Mouse (Mus musculus) lung, adult 2 months (tissue): ENCODE measurements around the gene Ap2m1.

ENCODE experiments used
- CTCF ChIP-seq: fragments of 200-500 bp; IDR thresholded peaks from 2 replicates; pipeline ENCODE4 v1.5.1; 2011; ENCODE audit warnings: mild to moderate bottlenecking, low read length, control low read depth; ENCODE audit not compliant: insufficient read depth
- POLR2A ChIP-seq: fragments of 200-500 bp; IDR thresholded peaks from 2 replicates; pipeline ENCODE4 v1.6.1; 2011; ENCODE audit warnings: low read depth, mild to moderate bottlenecking, control low read depth, low read length, borderline replicate concordance; ENCODE audit errors: extremely low read depth

- TF ChIP-seq POLR2A (no peak), CTCF (no peak)
Measured at GRCm38 (mm10) chr16:20529375-20529774, 5.9 kb upstream of the Ap2m1 start.
